Mouse (Mus musculus) brain, embryonic 14.5 days (tissue): ENCODE measurements at regions not wholly inside any gene's neighbourhood (a gene's known extent, or its start where the extent isn't known, plus 50 kb on each side); places are given as distances from the start of the nearest gene placed in this dataset.

ENCODE experiments used
- DNase-seq: peaks from one replicate; pipeline ENCODE4 v3.0.0-alpha.2; 2011; ENCODE audit warnings: low read depth
- CTCF ChIP-seq: fragments of 200-500 bp; IDR thresholded peaks from 2 replicates; pipeline ENCODE4 v1.5.1; 2012; ENCODE audit warnings: inconsistent platforms, mild to moderate bottlenecking, moderate library complexity, borderline replicate concordance; ENCODE audit not compliant: insufficient read depth, insufficient read length; ENCODE audit errors: extremely low read depth
- POLR2A ChIP-seq: fragments of 200-500 bp; IDR thresholded peaks from 2 replicates; pipeline ENCODE4 v1.6.1; 2012; ENCODE audit warnings: mild to moderate bottlenecking, inconsistent platforms, borderline replicate concordance; ENCODE audit not compliant: poor library complexity, insufficient read depth, insufficient read length, severe bottlenecking; ENCODE audit errors: extremely low read depth

- TF ChIP-seq CTCF (no peak), POLR2A (no peak)
- DNase-seq: no peak
These were observed 141.4 kb upstream of the Krr1 start for GRCm38 (mm10) chr10:111831105-111831504.

DNA sequence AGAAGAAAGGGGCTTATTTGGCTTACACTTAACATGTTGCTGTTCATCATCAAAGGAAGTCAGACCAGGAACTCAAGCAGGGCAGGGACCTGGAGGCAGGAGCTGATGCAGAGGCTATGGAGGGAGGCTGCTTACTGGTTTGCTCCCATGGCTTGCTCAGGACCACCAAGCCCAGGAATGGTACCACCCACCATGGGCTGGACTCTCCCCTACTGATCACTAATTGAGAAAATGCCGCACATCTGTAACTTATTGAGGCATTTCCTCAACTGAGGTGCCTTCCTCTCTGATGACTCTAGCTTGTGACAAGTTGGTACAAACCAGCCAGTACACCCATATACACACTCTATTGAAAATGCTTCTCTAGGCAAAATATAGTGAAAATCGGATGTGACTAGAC, 138.9 kb upstream of the Krr1 start:
- no peak for DNase-seq
- TF ChIP-seq POLR2A (no peak), CTCF (no peak)

GRCm38 (mm10) chr10:111834280-111834679, 138.2 kb upstream of the Krr1 start:
- TF ChIP-seq POLR2A: no peak
- TF ChIP-seq CTCF: no peak
- no peak for DNase-seq

DNA sequence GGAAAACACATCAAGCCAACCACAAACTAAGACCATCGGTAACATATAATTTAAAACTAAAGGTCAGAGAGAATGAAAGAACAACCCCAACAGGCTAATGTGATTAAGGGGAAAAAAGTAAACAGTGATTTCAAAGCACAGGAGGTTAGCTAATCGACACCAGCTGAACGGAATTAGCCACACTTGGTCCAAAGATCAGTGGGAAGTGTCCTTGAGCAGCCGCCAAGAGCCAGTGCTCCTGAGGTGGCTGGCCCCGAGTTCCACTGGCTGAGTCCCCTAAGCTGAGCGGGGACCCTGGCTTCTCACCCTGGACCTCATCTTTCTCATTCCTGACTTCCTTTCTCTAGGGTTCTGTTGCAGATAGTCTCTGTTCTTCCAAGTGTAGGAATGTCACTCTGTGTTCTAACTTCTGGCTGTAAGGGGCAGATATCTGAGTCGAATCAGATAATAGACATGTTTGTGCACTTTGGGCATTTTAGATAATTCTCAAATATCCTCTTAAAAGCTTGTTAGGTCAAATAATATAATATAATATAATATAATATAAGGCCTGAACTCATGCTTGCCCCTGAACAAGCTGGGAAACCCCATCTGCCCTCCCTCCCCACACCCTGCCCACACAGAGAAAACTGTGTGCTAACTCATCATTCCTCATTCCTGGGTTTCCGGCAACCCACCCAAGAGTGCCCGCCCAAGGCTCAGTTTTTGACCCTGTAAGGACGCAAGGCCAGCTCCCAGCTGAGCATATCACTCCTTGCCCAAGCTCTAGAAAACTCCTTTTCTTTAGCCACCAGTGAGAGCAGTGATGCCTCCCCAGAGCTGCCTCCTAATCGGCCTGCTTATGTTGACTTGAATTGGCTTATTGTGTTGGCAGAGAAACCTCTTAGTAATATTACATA, 137.3 kb upstream of the Krr1 start:
- peak; percentile 34 for DNase-seq
- TF ChIP-seq CTCF: no peak
- TF ChIP-seq POLR2A: no peak

DNA sequence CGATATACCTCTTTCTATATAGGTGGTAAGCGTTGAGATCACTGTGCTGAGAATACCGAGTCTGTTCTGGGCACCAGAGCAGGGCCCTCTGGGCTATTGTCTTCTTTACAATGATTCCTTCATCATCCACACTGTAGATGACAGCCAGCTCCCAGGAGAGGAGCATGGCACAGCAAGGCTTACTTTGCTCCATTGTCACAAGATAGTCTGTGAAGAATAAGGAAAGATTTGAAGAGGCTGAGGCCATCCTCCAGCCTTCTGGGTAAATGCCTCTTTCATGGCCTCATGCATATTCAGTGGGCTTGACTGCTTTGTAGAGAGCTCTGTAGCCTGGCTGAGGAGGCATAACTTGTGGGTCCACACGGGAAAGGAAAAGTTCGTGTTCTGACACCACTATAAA, 136.3 kb upstream of the Krr1 start:
- peak; percentile 53 for DNase-seq
- no peak for TF ChIP-seq POLR2A
- TF ChIP-seq CTCF: no peak

DNA sequence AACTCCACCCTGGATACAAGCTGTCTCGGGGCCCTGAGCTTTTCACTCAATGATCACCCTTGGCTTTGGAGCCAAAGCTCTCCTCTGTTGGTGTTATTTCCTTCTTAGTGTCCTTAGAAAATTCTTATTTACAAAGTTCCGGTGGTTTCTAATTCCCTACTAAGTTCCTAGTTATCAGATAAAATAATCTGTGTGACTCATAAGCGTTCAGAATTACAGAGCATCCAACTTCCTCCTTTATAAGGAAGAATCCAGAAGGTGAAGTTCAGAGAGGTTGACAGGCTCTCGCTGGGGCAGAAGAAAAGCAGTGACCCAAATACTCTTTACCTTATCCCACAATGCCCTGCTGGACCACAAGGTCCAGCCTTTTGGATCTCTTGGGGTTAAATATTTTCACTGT, 135.7 kb upstream of the Krr1 start:
- DNase-seq: no peak
- TF ChIP-seq CTCF: no peak
- TF ChIP-seq POLR2A: no peak

DNA sequence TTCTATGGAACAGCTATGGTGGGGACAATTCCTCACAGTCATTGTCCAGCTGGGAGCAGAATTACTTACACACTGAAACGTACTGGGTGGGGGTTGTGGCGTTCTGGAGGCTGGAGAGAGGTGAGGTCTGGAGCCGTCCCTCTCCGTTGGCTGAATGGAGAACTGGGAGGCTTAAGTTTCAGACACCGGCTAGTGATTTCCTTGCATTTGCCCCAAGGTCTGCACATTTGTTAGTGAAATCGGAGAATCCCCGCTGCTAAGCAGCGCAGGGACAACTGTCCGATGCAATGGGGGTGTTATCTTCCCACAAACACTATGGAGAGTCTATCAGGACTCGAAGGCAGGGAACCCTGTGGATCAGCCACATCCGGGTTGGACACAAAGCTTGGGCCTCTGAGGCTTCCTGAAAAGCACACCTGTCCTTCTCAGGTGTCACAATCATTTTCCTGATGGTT, 130.1 kb upstream of the Krr1 start:
- no peak for DNase-seq
- TF ChIP-seq CTCF: no peak
- TF ChIP-seq POLR2A: no peak

- TF ChIP-seq POLR2A (no peak), CTCF (no peak)
- DNase-seq: no peak
These were observed 129.6 kb upstream of the Krr1 start for GRCm38 (mm10) chr10:111842896-111843295.

DNA sequence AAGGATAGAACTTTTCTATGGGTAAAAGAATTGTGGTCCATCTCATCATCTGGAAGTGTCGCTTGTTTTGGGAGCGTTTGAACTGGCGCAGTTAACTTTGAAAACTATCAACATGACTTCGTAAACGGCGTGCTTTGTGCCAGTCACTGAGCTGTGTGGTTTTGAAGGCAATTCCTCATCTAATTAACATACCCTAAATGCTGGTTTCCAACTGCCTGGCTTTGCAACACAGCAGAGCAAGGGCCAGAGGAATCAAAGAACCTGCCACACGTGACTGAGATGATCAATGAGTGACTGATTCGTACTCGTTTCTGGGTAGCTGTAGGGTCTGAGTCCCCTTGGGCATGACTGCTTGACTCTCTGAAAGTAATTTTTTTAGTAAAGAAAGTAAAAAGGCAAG, 129.2 kb upstream of the Krr1 start:
- TF ChIP-seq POLR2A (no peak), CTCF (no peak)
- DNase-seq: no peak

GRCm38 (mm10) chr10:111844144-111844543, 128.3 kb upstream of the Krr1 start:
- TF ChIP-seq POLR2A: no peak
- TF ChIP-seq CTCF: no peak
- peak; percentile 20 for DNase-seq

- TF ChIP-seq CTCF (no peak), POLR2A (no peak)
- DNase-seq: no peak
These were observed 126.5 kb upstream of the Krr1 start for GRCm38 (mm10) chr10:111845946-111846345.

GRCm38 (mm10) chr10:111854254-111854653, 118.2 kb upstream of the Krr1 start:
- TF ChIP-seq CTCF: no peak
- TF ChIP-seq POLR2A: no peak
- DNase-seq: no peak

DNA sequence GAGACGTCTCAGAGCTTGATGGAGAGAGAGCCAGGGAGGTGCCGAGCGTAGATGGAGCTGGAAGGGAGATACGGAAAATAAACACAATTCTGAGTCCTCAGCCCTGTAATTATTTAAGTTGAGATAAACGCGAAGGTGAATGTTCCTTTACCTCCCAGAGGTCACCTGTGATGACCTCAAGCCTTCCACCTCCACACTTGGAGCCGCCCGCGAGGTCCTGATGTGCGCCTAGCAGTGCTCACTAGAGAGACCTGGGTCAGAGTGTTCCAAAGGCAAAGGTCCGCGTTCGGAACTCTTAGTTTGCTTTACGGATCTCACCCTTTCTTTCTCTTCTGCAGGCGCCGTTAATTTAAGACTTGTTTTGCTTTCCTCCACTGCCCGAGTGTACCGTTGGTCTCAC, 117.0 kb upstream of the Krr1 start:
- TF ChIP-seq CTCF (no peak), POLR2A (no peak)

More for the DNA sequence above, 117.0 kb upstream of the Krr1 start:
- DNase-seq: no peak
